Mouse (Mus musculus) liver, embryonic 14.5 days (tissue): ENCODE measurements around the gene Nkx2-3. TPM values are rescaled to one million over a fixed set of nuclear protein-coding genes. Genes with fewer than 3 reads are reported as not detected.
A peak's percentile ranks its signal among the peaks of the same experiment; 100 is the strongest.

Experiments
- ATAC-seq: fragments of 200-750 bp; cut with Nextera tagmentation; 2 replicates; pipeline ENCODE4 v1.8.0; 2017; ENCODE audit warnings: moderate number of reproducible peaks, mild to moderate bottlenecking, moderate library complexity; ENCODE audit not compliant: insufficient read depth
- DNase-seq, 3 experiments: peaks; one replicate each; pipeline ENCODE4 v3.0.0-alpha.2; 2012 to 2013; ENCODE audit warnings: low read depth in 3 of 3, low spot score in 3 of 3
- H3K27ac ChIP-seq: fragments of 300-500 bp; sonication (generic); 2 replicates; pipeline ENCODE4 v1.5.1; 2014; ENCODE audit warnings: moderate library complexity, mild to moderate bottlenecking, control low read depth, inconsistent platforms
- H3K27me3 ChIP-seq: fragments of 300-500 bp; sonication (generic); 2 replicates; pipeline ENCODE4 v1.6.1; 2014; ENCODE audit warnings: mild to moderate bottlenecking, low read length, moderate library complexity; ENCODE audit not compliant: control insufficient read depth, insufficient read depth
- H3K36me3 ChIP-seq: fragments of 300-500 bp; sonication (generic); replicated peaks from 2 replicates; pipeline ENCODE4 v1.6.1; 2014; ENCODE audit warnings: low read depth; ENCODE audit not compliant: control insufficient read depth, insufficient read depth
- H3K4me1 ChIP-seq, 2 experiments: fragments of 200-500 bp in 1 of 2; fragments of 300-500 bp in 1 of 2; sonication (generic) in 1 of 2; replicated peaks; 2 replicates each; pipeline ENCODE4 v1.6.1; 2012 to 2014; ENCODE audit warnings: antibody characterized with exemption in 1 of 2, inconsistent platforms in 1 of 2, low read length in 1 of 2; ENCODE audit not compliant: control insufficient read depth in 2 of 2, insufficient read depth in 2 of 2
- H3K4me2 ChIP-seq: fragments of 300-500 bp; sonication (generic); 2 replicates; pipeline ENCODE4 v1.6.1; 2014; ENCODE audit warnings: low read depth, mild to moderate bottlenecking, control low read depth, moderate library complexity
- H3K4me3 ChIP-seq, 2 experiments: fragments of 200-500 bp in 1 of 2; fragments of 300-500 bp in 1 of 2; sonication (generic) in 1 of 2; 2 replicates each; pipeline ENCODE4 v1.5.1; 2012 to 2014; ENCODE audit warnings: low read depth in 2 of 2, low read length in 2 of 2, mild to moderate bottlenecking in 2 of 2, control low read depth in 1 of 2, inconsistent platforms in 1 of 2, moderate library complexity in 1 of 2; ENCODE audit not compliant: insufficient read depth in 1 of 2
- H3K9ac ChIP-seq: fragments of 300-500 bp; sonication (generic); replicated peaks from 2 replicates; pipeline ENCODE4 v1.6.1; 2014; ENCODE audit warnings: mild to moderate bottlenecking, control low read depth, moderate library complexity
- H3K9me3 ChIP-seq: fragments of 300-500 bp; sonication (generic); 2 replicates; pipeline ENCODE4 v1.6.1; 2016; ENCODE audit warnings: low read length, mixed read lengths; ENCODE audit not compliant: control insufficient read depth
- CTCF ChIP-seq: IDR thresholded peaks from 2 replicates; pipeline ENCODE4 v1.5.1; 2016; ENCODE audit warnings: antibody characterized with exemption, low read depth, control low read depth
- EP300 ChIP-seq: IDR thresholded peaks from 2 replicates; pipeline ENCODE4 v1.6.1; 2016; ENCODE audit warnings: antibody characterized with exemption, low read depth
- WGBS: fragments of 180-500 bp; shearing (Covaris S2); extraction: QIAGEN DNeasy Blood & Tissue Kit; methylation state at CpG from one replicate; pipeline ENCODE4 v1.1.7; 2014; ENCODE audit not compliant: insufficient replicate concordance; 5-methylcytosine and 5-hydroxymethylcytosine counted together
- polyA plus RNA-seq, 2 experiments: library from polyadenylated mRNA; depleted of rRNA in 1 of 2; stranded (reverse) in 1 of 2; unstranded in 1 of 2; fragments of >200 nt; fragmentation: Nextera tagmentation in 1 of 2; extraction: Ambion mirVana in 1 of 2; gene quantifications; 2 replicates each; pipeline versions ENCODE4 v1.2.1 to v1.2.3; 2012 to 2014

Gene Nkx2-3
- polyA plus RNA-seq (2012; rRNA removed): 0.07 and 0.11 TPM in 2 replicates
- polyA plus RNA-seq (2014; fragmentation: Nextera tagmentation; extraction: Ambion mirVana): 0.06 and 0.13 TPM in 2 replicates

DNA sequence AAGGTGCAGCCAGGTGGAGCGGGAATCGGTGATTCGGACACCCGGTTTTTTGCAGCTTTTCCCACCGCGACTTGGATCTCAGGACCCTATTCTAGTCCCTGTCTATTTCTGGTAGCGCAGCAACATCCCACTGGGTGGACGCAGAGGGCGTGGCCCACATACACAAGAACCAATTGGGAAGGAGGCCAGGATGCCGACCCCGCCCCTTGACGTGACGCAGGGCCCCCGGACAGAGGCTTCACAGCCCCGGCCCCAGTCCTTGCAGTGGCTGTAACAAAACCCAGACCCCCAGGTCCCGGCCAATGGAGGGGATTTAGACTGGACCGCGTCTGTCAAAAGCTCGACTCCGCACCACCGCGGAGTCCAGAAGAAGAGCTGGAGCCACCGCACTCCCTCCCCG is at the start of gene Nkx2-3:
Nkx2-3 (plus strand) TSS at position 275 of the 400 bp plus-strand sequence.
- DNase-seq (no peak), ATAC-seq (no peak)
- no peaks in the 10 kb centered on the region for H3K36me3 ChIP-seq
- H3K4me3 ChIP-seq: no peak within 1 kb of the TSS; a peak in 1 of 4 replicates
- no peaks in the 10 kb centered on the region for H3K9me3 ChIP-seq
- TF ChIP-seq CTCF: no peak
- H3K27me3 ChIP-seq: peaks cover 99% of the 10 kb centered on the region
- H3K9ac ChIP-seq: no peak within 1 kb of the TSS
- H3K27ac ChIP-seq: no peak within 1 kb of the TSS
- no peaks in the 10 kb centered on the region for H3K4me1 ChIP-seq
- under 1% methylated on average over 24 of the region's 24 CpGs for WGBS
- H3K4me2 ChIP-seq: no peak within 1 kb of the TSS

DNA sequence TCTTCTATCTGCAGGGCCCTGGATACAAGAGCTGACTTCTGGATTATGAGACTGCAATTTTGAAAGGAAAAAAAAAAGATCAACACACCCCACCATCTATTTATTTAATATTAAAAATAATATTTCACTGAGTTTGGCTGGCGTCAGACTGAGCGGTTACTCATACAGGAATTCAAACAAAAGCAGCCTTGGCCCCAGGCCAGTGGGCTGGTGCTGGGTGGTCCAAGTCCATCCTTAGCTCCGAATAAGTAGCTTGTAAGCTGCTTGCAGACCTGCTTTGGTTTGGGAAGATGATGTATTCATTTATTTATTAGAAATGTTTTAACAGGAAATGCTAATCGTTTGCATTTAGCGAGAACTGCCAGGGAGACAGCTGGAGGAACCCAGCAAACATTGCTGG is 49.0 kb upstream of the Nkx2-3 start:
- TF ChIP-seq CTCF (no peak), EP300 (no peak)
- no peak for ATAC-seq
- no peak overlapping the region for H3K4me3 ChIP-seq
- no peak overlapping the region for H3K9ac ChIP-seq
- no peak overlapping the region for H3K27ac ChIP-seq
- no peak for DNase-seq
- H3K4me2 ChIP-seq: no peak overlapping the region
- WGBS: 63% methylated on average over 5 of the region's 5 CpGs
- no peaks in the 10 kb centered on the region for H3K36me3 ChIP-seq
- H3K27me3 ChIP-seq: no peaks in the 10 kb centered on the region; the same call in 1 of the 2 replicates
- H3K9me3 ChIP-seq: no peaks in the 10 kb centered on the region
- H3K4me1 ChIP-seq: no peaks in the 10 kb centered on the region

GRCm38 (mm10) chr19:43568298-43568697 is 43.8 kb upstream of the Nkx2-3 start:
- no peaks in the 10 kb centered on the region for H3K36me3 ChIP-seq
- no peak overlapping the region for H3K4me3 ChIP-seq
- no peaks in the 10 kb centered on the region for H3K9me3 ChIP-seq
- no peak for DNase-seq
- WGBS: 41% methylated on average over 9 of the region's 9 CpGs
- H3K4me2 ChIP-seq: no peak overlapping the region
- peaks cover 22% of the 10 kb centered on the region for H3K27me3 ChIP-seq
- no peak overlapping the region for H3K27ac ChIP-seq
- no peak for ATAC-seq
- H3K4me1 ChIP-seq: 0 out of 4 replicates have a peak, but pooled peaks cover 0 to 3% of the 10 kb centered on the region in 2 experiments
- H3K9ac ChIP-seq: no peak overlapping the region
- TF ChIP-seq CTCF (0 out of 2 replicates have a peak, but pooled peaks have one; percentile 14), EP300 (no peak)

DNA sequence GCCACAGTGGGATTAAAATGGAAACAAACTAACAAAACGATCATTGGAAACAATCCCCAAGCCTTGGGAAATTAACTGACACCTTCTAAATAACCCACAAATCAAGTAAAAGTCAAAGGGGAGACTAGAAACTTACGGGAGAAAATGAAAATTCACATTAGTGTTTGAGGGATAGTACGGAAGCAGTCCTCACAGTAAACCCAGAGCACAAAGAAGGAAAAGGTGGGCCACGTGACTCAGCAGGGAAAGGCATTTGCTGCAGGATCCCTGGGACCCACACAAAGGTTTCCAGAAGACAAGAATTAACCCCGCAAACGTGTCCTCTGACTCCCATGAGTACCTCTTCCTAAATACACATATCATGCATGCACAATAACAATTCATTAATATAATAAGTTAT is 43.0 kb upstream of the Nkx2-3 start:
- no peaks in the 10 kb centered on the region for H3K9me3 ChIP-seq
- H3K9ac ChIP-seq: no peak overlapping the region
- H3K4me2 ChIP-seq: no peak overlapping the region
- no peak for DNase-seq
- H3K4me1 ChIP-seq: 0 out of 4 replicates have a peak, but pooled peaks cover 0 to 3% of the 10 kb centered on the region in 2 experiments
- no peak for ATAC-seq
- 47% methylated on average over 6 of the region's 6 CpGs for WGBS
- TF ChIP-seq EP300 (no peak), CTCF (no peak)
- no peak overlapping the region for H3K4me3 ChIP-seq
- H3K36me3 ChIP-seq: no peaks in the 10 kb centered on the region
- H3K27ac ChIP-seq: no peak overlapping the region
- H3K27me3 ChIP-seq: peaks cover 23% of the 10 kb centered on the region

GRCm38 (mm10) chr19:43570831-43571790 is 41.0 kb upstream of the Nkx2-3 start:
- ATAC-seq: no peak
- Histone ChIP-seq H3K27me3 (peaks cover 23% of the 10 kb centered on the region), H3K9ac (no peak overlapping the region), H3K4me2 (peak overlapping the region; percentile 62), H3K27ac (no peak overlapping the region), H3K9me3 (no peaks in the 10 kb centered on the region), H3K4me1 (0 out of 4 replicates have a peak, but pooled peaks cover 0 to 3% of the 10 kb centered on the region in 2 experiments), H3K36me3 (no peaks in the 10 kb centered on the region), H3K4me3 (peak overlapping the region; percentile 28 to 35)
- peak; percentile 38 to 47 (median 39) for DNase-seq
- 13% methylated on average over 32 of the region's 32 CpGs for WGBS
- TF ChIP-seq EP300 (no peak), CTCF (peak; percentile 89)
